Mouse (Mus musculus): ENCODE results near the gene L1cam. TPM values are rescaled to one million over a fixed set of nuclear protein-coding genes. Genes with fewer than 3 reads are reported as not detected.

Gene L1cam
- polyA plus RNA-seq (2016; fragmentation: Nextera tagmentation; extraction: Ambion mirVana) = 1.7 and 2.3 TPM in 2 replicates

- Histone ChIP-seq H3K36me3 (no peaks in the 10 kb centered on the region), H3K4me1 (no peaks in the 10 kb centered on the region), H3K9me3 (no peaks in the 10 kb centered on the region), H3K4me3 (no peak within 1 kb of the TSS), H3K27me3 (ENCODE audit: insufficient read depth, poor library complexity, severe bottlenecking) (peaks cover 39% of the 10 kb centered on the region; the same call in 1 of the 2 replicates), H3K27ac (no peak within 1 kb of the TSS)
- no peak for DNase-seq (ENCODE audit: low spot score)
- WGBS = 25% methylated on average over 2 of the region's 2 CpGs
Observed at GRCm38 (mm10) chrX:73895719-73896118, at the start of gene L1cam. L1cam (minus strand) TSS chrX:73896105.

- Histone ChIP-seq H3K27me3 (ENCODE audit: insufficient read depth, poor library complexity, severe bottlenecking) (no peaks in the 10 kb centered on the region), H3K36me3 (peaks cover 56% of the 10 kb centered on the region), H3K4me3 (no peak overlapping the region), H3K4me1 (no peaks in the 10 kb centered on the region), H3K9me3 (no peaks in the 10 kb centered on the region), H3K27ac (no peak overlapping the region)
- DNase-seq (ENCODE audit: low spot score) = no peak
- WGBS = 73% methylated on average over 2 of the region's 2 CpGs
Observed at GRCm38 (mm10) chrX:73942294-73942693, 46.4 kb upstream of the L1cam start.

- DNase-seq (ENCODE audit: low spot score) = no peak
- no peaks in the 10 kb centered on the region for H3K9me3 ChIP-seq
- no peaks in the 10 kb centered on the region for H3K4me1 ChIP-seq
- no peak overlapping the region for H3K27ac ChIP-seq
- WGBS = 63% methylated on average over 2 of the region's 2 CpGs
- no peak overlapping the region for H3K4me3 ChIP-seq
- H3K27me3 ChIP-seq (ENCODE audit: insufficient read depth, poor library complexity, severe bottlenecking) = no peaks in the 10 kb centered on the region
- peaks cover 52% of the 10 kb centered on the region for H3K36me3 ChIP-seq
Observed at GRCm38 (mm10) chrX:73941860-73942259, 46.0 kb upstream of the L1cam start.

GRCm38 (mm10) chrX:73931871-73932270 is 36.0 kb upstream of the L1cam start:
- no peaks in the 10 kb centered on the region for H3K4me1 ChIP-seq
- DNase-seq (ENCODE audit: low spot score) = no peak
- no peak overlapping the region for H3K4me3 ChIP-seq
- WGBS = 78% methylated on average over 2 of the region's 2 CpGs
- H3K9me3 ChIP-seq = no peaks in the 10 kb centered on the region
- H3K36me3 ChIP-seq = peaks cover 7% of the 10 kb centered on the region; the same call in 1 of the 2 replicates
- no peak overlapping the region for H3K27ac ChIP-seq
- H3K27me3 ChIP-seq (ENCODE audit: insufficient read depth, poor library complexity, severe bottlenecking) = no peaks in the 10 kb centered on the region

GRCm38 (mm10) chrX:73930402-73931062 is 34.6 kb upstream of the L1cam start, which contains the start of gene Renbp:
Renbp (minus strand) TSS chrX:73930850.
- Histone ChIP-seq H3K4me1 (no peaks in the 10 kb centered on the region), H3K27ac (peak within 1 kb of the TSS; percentile 53; the same call in 1 of the 2 replicates), H3K9me3 (no peaks in the 10 kb centered on the region), H3K36me3 (peaks cover 14% of the 10 kb centered on the region; the same call in 1 of the 2 replicates), H3K27me3 (ENCODE audit: insufficient read depth, poor library complexity, severe bottlenecking) (no peaks in the 10 kb centered on the region), H3K4me3 (peak within 1 kb of the TSS; percentile 54)
- DNase-seq (ENCODE audit: low spot score) = peak; percentile 92
- WGBS = 32% methylated on average over 17 of the region's 17 CpGs

GRCm38 (mm10) chrX:73922550-73922882 is 26.6 kb upstream of the L1cam start:
- Histone ChIP-seq H3K4me3 (peak overlapping the region; percentile 62), H3K4me1 (no peaks in the 10 kb centered on the region), H3K27me3 (ENCODE audit: insufficient read depth, poor library complexity, severe bottlenecking) (no peaks in the 10 kb centered on the region; the same call in 1 of the 2 replicates), H3K36me3 (peaks cover 27% of the 10 kb centered on the region), H3K27ac (peak overlapping the region; percentile 88), H3K9me3 (no peaks in the 10 kb centered on the region)
- WGBS = 78% methylated on average over 8 of the region's 8 CpGs
- DNase-seq (ENCODE audit: low spot score) = no peak

- H3K27me3 ChIP-seq (ENCODE audit: insufficient read depth, poor library complexity, severe bottlenecking) = no peaks in the 10 kb centered on the region; the same call in 1 of the 2 replicates
- no peaks in the 10 kb centered on the region for H3K4me1 ChIP-seq
- H3K36me3 ChIP-seq = peaks cover 32% of the 10 kb centered on the region
- peak within 1 kb of the TSS; percentile 62 for H3K4me3 ChIP-seq
- DNase-seq (ENCODE audit: low spot score) = peak; percentile 96
- H3K9me3 ChIP-seq = no peaks in the 10 kb centered on the region
- 19% methylated on average over 43 of the region's 43 CpGs for WGBS
- peak within 1 kb of the TSS; percentile 88 for H3K27ac ChIP-seq
Observed at GRCm38 (mm10) chrX:73921823-73922549, 26.1 kb upstream of the L1cam start, which contains the start of the genes Arhgap4 and Naa10. Arhgap4 (minus strand) TSS chrX:73921870. Naa10 (minus strand) TSS chrX:73921944.

- Histone ChIP-seq H3K4me3 (peak overlapping the region; percentile 62), H3K27ac (peak overlapping the region; percentile 88), H3K36me3 (peaks cover 34% of the 10 kb centered on the region), H3K4me1 (no peaks in the 10 kb centered on the region), H3K9me3 (no peaks in the 10 kb centered on the region), H3K27me3 (ENCODE audit: insufficient read depth, poor library complexity, severe bottlenecking) (no peaks in the 10 kb centered on the region; the same call in 1 of the 2 replicates)
- DNase-seq (ENCODE audit: low spot score) = no peak
- WGBS = 16% methylated on average over 34 of the region's 34 CpGs
Observed at GRCm38 (mm10) chrX:73921285-73921822, 25.4 kb upstream of the L1cam start.

- H3K4me1 ChIP-seq = no peaks in the 10 kb centered on the region
- no peak for DNase-seq (ENCODE audit: low spot score)
- H3K4me3 ChIP-seq = no peak overlapping the region
- H3K27ac ChIP-seq = no peak overlapping the region
- no peaks in the 10 kb centered on the region for H3K9me3 ChIP-seq
- WGBS = 85% methylated on average over 5 of the region's 5 CpGs
- H3K36me3 ChIP-seq = peaks cover 28% of the 10 kb centered on the region
- no peaks in the 10 kb centered on the region; the same call in 1 of the 2 replicates for H3K27me3 ChIP-seq (ENCODE audit: insufficient read depth, poor library complexity, severe bottlenecking)
Observed at GRCm38 (mm10) chrX:73918631-73919030, 22.7 kb upstream of the L1cam start.

- Histone ChIP-seq H3K4me1 (no peaks in the 10 kb centered on the region), H3K4me3 (no peak overlapping the region), H3K27ac (no peak overlapping the region), H3K36me3 (peaks cover 28% of the 10 kb centered on the region), H3K27me3 (ENCODE audit: insufficient read depth, poor library complexity, severe bottlenecking) (no peaks in the 10 kb centered on the region; the same call in 1 of the 2 replicates), H3K9me3 (no peaks in the 10 kb centered on the region)
- 83% methylated on average over 8 of the region's 8 CpGs for WGBS
- DNase-seq (ENCODE audit: low spot score) = no peak
Observed at GRCm38 (mm10) chrX:73916945-73917344, 21.0 kb upstream of the L1cam start.

GRCm38 (mm10) chrX:73914827-73915703 is 19.2 kb upstream of the L1cam start:
- peaks cover 28% of the 10 kb centered on the region for H3K36me3 ChIP-seq
- H3K4me3 ChIP-seq = peak overlapping the region; percentile 35
- H3K9me3 ChIP-seq = no peaks in the 10 kb centered on the region
- H3K27ac ChIP-seq = peak overlapping the region; percentile 73
- H3K4me1 ChIP-seq = 0 out of 2 replicates have a peak, but pooled peaks cover 6% of the 10 kb centered on the region
- WGBS = 26% methylated on average over 31 of the region's 31 CpGs
- peak; percentile 98 for DNase-seq (ENCODE audit: low spot score)
- no peaks in the 10 kb centered on the region for H3K27me3 ChIP-seq (ENCODE audit: insufficient read depth, poor library complexity, severe bottlenecking)

- Histone ChIP-seq H3K4me3 (no peak overlapping the region), H3K36me3 (no peaks in the 10 kb centered on the region), H3K27ac (no peak overlapping the region), H3K4me1 (0 out of 2 replicates have a peak, but pooled peaks cover 6% of the 10 kb centered on the region), H3K9me3 (no peaks in the 10 kb centered on the region), H3K27me3 (ENCODE audit: insufficient read depth, poor library complexity, severe bottlenecking) (peaks cover 5% of the 10 kb centered on the region; the same call in 1 of the 2 replicates)
- peak; percentile 53 for DNase-seq (ENCODE audit: low spot score)
- 76% methylated on average over 2 of the region's 2 CpGs for WGBS
Observed at GRCm38 (mm10) chrX:73911588-73911987, 15.7 kb upstream of the L1cam start.
